Mouse (Mus musculus) stomach, embryonic 16.5 days (tissue): ENCODE measurements around the gene Ubr4. TPM values are rescaled to one million over a fixed set of nuclear protein-coding genes. Genes with fewer than 3 reads are reported as not detected.

Experiments used
- ATAC-seq: fragments of 200-750 bp; cut with Nextera tagmentation; 2 replicates; pipeline ENCODE4 v1.8.0; 2017; ENCODE audit warnings: moderate number of reproducible peaks, moderate TSS enrichment; ENCODE audit not compliant: insufficient read depth, low FRiP score
- H3K27ac ChIP-seq: fragments of 300-500 bp; sonication (generic); 2 replicates; pipeline ENCODE4 v1.5.1; 2014; ENCODE audit warnings: low read length
- H3K27me3 ChIP-seq: fragments of 300-500 bp; sonication (generic); 2 replicates; pipeline ENCODE4 v1.6.1; 2014; ENCODE audit warnings: low read length, control low read depth, mixed read lengths; ENCODE audit not compliant: control insufficient read depth, insufficient read depth
- H3K36me3 ChIP-seq: fragments of 300-500 bp; sonication (generic); 2 replicates; pipeline ENCODE4 v1.6.1; 2014; ENCODE audit warnings: low read length; ENCODE audit not compliant: control insufficient read depth, insufficient read depth
- H3K4me1 ChIP-seq: fragments of 300-500 bp; sonication (generic); 2 replicates; pipeline ENCODE4 v1.6.1; 2014; ENCODE audit warnings: low read length, control low read depth, mixed read lengths; ENCODE audit not compliant: control insufficient read depth, insufficient read depth
- H3K4me2 ChIP-seq: fragments of 300-500 bp; sonication (generic); 2 replicates; pipeline ENCODE4 v1.6.1; 2014; ENCODE audit warnings: low read depth, low read length, mixed read lengths
- H3K4me3 ChIP-seq: fragments of 300-500 bp; sonication (generic); replicated peaks from 2 replicates; pipeline ENCODE4 v1.5.1; 2014; ENCODE audit warnings: mild to moderate bottlenecking, low read length
- H3K9ac ChIP-seq: fragments of 300-500 bp; sonication (generic); 2 replicates; pipeline ENCODE4 v1.6.1; 2014; ENCODE audit warnings: low read length
- H3K9me3 ChIP-seq: fragments of 300-500 bp; sonication (generic); replicated peaks from 2 replicates; pipeline ENCODE4 v1.6.1; 2016; ENCODE audit warnings: low read length, control low read depth; ENCODE audit not compliant: control insufficient read depth
- WGBS: fragments of 180-500 bp; shearing (Covaris S2); extraction: QIAGEN DNeasy Blood & Tissue Kit; methylation state at CpG from one replicate; pipeline ENCODE4 v1.1.7; 2014; 5-methylcytosine and 5-hydroxymethylcytosine counted together
- polyA plus RNA-seq: library from polyadenylated mRNA; unstranded; fragments of >200 nt; fragmentation: Nextera tagmentation; extraction: Ambion mirVana; gene quantifications from 2 replicates; pipeline ENCODE4 v1.2.1, GENCODE M21; 2015

Gene Ubr4
- polyA plus RNA-seq, 1 experiment from 2014 or later = 59.9 TPM

DNA sequence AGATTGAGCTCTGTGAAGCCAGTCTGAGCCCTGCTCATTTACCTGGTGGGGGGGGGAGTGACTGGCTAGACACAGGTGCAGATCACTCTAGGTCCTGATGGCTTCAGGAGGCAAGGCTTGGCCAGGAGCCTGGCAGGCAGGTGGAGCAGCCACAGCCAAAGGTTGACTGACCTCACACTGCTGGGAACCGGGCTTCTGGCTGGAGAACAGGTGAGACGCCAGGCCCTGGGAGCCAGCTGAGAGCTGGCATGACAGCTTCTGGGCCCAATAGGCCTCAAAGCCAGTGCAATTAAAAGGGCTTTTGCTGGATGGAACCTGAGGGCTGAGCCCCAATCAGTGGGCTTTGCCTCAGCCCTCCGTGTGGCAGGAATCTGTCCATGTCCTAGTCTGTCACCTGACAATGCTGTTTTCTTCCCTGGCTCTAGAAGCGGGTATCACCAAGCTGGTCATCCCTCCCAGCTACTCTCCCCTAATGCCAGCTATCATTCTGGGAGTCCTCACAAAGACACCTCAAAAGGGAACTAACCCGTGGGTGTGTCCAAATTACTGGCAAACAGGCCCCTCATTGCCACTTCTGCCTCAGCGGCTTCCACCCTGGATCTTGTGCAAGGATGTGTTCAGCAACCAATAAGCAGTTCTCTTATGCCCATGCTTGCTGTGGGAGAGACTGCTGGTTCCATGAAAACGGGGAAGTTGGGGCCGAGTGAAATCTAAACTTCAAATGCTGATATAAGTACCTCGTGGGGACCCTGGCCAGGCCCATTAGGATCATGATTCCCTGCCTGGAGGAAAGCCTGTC is 141.0 kb downstream of the Ubr4 start:
- no peak overlapping the region for H3K4me3 ChIP-seq
- WGBS = 66% methylated on average over 9 of the region's 9 CpGs
- no peak overlapping the region for H3K4me2 ChIP-seq
- H3K9me3 ChIP-seq = no peaks in the 10 kb centered on the region
- ATAC-seq = no peak
- no peak overlapping the region; the same call in 1 of the 2 replicates for H3K9ac ChIP-seq
- H3K36me3 ChIP-seq = peaks cover 14% of the 10 kb centered on the region; the same call in 1 of the 2 replicates
- H3K4me1 ChIP-seq = 0 out of 2 replicates have a peak, but pooled peaks cover 4% of the 10 kb centered on the region
- peak overlapping the region; percentile 46 for H3K27ac ChIP-seq
- no peaks in the 10 kb centered on the region for H3K27me3 ChIP-seq

GRCm38 (mm10) chr4:139500814-139501213 is 148.4 kb downstream of the Ubr4 start:
- ATAC-seq = no peak
- Histone ChIP-seq H3K4me2 (no peak overlapping the region), H3K4me3 (no peak overlapping the region), H3K27me3 (no peaks in the 10 kb centered on the region), H3K9ac (0 out of 2 replicates have a peak overlapping the region, but pooled peaks have one; percentile 38), H3K9me3 (peaks cover 8% of the 10 kb centered on the region; the same call in 1 of the 2 replicates), H3K36me3 (no peaks in the 10 kb centered on the region), H3K27ac (no peak overlapping the region), H3K4me1 (no peaks in the 10 kb centered on the region)
- 60% methylated on average over 14 of the region's 14 CpGs for WGBS

DNA sequence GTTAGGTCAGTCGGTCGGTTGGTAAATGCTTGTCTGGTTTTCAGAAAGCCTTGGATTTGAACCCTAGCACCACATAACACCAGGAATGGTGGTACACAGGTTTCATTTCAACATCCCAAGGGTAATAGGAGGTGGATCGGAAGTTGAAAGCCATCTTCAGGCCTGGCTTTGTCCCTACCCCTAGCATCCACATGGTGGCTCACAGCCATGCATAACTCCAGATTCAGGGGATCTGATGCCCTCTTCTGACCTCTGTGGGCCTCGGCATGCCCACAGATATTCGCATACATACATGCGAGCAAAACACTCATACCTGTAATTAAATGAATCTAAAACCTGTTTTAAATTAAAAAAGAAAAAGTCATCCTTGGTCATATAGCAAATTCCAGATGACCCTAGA is 149.3 kb downstream of the Ubr4 start:
- ATAC-seq = no peak
- Histone ChIP-seq H3K9ac (no peak overlapping the region), H3K27me3 (no peaks in the 10 kb centered on the region), H3K27ac (no peak overlapping the region), H3K4me1 (no peaks in the 10 kb centered on the region), H3K36me3 (no peaks in the 10 kb centered on the region), H3K4me3 (no peak overlapping the region), H3K9me3 (peaks cover 8% of the 10 kb centered on the region; the same call in 1 of the 2 replicates), H3K4me2 (no peak overlapping the region)
- WGBS = 77% methylated on average over 6 of the region's 6 CpGs

DNA sequence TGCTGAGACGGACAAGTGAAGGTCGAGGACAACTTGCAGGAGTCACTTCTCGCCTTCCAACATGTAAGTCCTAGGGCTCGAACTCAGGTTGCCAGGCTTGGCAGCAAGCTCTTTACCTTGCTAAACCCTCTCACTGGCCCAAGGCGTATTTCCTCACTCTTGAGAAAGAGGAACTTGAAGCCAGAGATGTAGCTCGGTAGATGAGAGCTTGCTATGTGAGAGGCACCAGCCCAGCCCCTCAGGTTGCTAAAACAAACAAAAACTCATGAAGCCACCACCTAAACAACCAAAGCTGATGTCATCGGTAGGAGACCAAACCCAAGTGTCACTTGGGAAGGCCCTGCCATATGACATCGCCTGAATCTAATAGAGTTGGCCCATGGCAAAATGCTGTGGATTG is 151.5 kb downstream of the Ubr4 start:
- Histone ChIP-seq H3K36me3 (no peaks in the 10 kb centered on the region), H3K9ac (no peak overlapping the region), H3K9me3 (peaks cover 8% of the 10 kb centered on the region; the same call in 1 of the 2 replicates), H3K4me3 (no peak overlapping the region), H3K27me3 (no peaks in the 10 kb centered on the region), H3K27ac (no peak overlapping the region), H3K4me1 (no peaks in the 10 kb centered on the region), H3K4me2 (no peak overlapping the region)
- no peak for ATAC-seq
- 84% methylated on average over 8 of the region's 8 CpGs for WGBS

DNA sequence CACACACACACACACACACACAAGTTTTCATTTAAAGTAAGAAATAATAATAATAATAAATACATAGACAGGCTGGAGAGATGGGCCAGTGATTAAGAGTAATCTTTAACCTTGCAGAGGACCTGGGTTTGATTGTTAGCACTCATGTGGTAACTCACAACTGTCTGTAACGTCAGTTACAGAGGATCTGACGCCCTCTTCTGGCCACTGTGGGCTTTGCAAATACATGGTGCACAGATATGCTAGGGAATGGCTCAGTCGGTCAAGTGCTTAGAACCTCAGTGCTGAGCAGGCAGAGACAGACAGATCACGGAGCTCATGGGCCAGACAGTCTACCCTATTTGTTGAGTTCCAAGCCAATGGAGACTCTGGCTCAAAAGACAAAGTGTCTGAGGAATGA is 153.3 kb downstream of the Ubr4 start:
- no peak overlapping the region for H3K4me3 ChIP-seq
- no peak for ATAC-seq
- H3K27ac ChIP-seq = no peak overlapping the region
- WGBS = 73% methylated on average over 4 of the region's 4 CpGs
- no peaks in the 10 kb centered on the region for H3K36me3 ChIP-seq
- no peaks in the 10 kb centered on the region for H3K27me3 ChIP-seq
- peaks cover 8% of the 10 kb centered on the region; the same call in 1 of the 2 replicates for H3K9me3 ChIP-seq
- H3K4me2 ChIP-seq = no peak overlapping the region
- no peak overlapping the region for H3K9ac ChIP-seq
- H3K4me1 ChIP-seq = no peaks in the 10 kb centered on the region

DNA sequence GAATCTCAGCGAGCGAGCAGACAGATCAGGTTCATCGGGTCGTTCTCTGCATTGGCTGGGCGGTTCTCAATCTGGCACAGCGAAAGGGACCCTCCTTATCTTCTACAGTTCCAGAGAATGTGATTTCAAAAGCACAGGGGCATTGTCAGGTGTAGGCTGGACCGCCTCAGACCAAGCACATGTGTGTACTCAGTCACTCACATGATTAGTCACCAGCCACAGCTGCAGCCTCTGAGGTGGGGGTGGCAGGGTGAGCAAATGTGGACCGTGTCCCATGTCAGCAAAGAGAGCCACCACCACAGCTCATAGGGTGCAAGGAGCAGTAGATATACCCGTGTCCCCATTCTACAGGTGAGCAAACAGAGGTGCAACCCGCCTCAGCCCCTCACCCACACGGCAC is 154.3 kb downstream of the Ubr4 start:
- H3K9ac ChIP-seq = no peak overlapping the region
- ATAC-seq = peak; percentile 79; the same call in 1 of the 2 replicates
- no peaks in the 10 kb centered on the region for H3K36me3 ChIP-seq
- no peak overlapping the region for H3K27ac ChIP-seq
- no peak overlapping the region for H3K4me2 ChIP-seq
- no peaks in the 10 kb centered on the region for H3K27me3 ChIP-seq
- no peak overlapping the region for H3K4me3 ChIP-seq
- no peaks in the 10 kb centered on the region for H3K4me1 ChIP-seq
- H3K9me3 ChIP-seq = peaks cover 8% of the 10 kb centered on the region; the same call in 1 of the 2 replicates
- 78% methylated on average over 11 of the region's 11 CpGs for WGBS

GRCm38 (mm10) chr4:139509069-139509468 is 156.7 kb downstream of the Ubr4 start:
- H3K4me2 ChIP-seq = no peak overlapping the region
- no peaks in the 10 kb centered on the region for H3K4me1 ChIP-seq
- H3K9ac ChIP-seq = no peak overlapping the region
- ATAC-seq = no peak; the same call in 1 of the 2 replicates
- no peak overlapping the region for H3K27ac ChIP-seq
- no peaks in the 10 kb centered on the region for H3K36me3 ChIP-seq
- peaks cover 8% of the 10 kb centered on the region; the same call in 1 of the 2 replicates for H3K9me3 ChIP-seq
- no peak overlapping the region for H3K4me3 ChIP-seq
- H3K27me3 ChIP-seq = no peaks in the 10 kb centered on the region
- WGBS = 73% methylated on average over 2 of the region's 2 CpGs

- H3K36me3 ChIP-seq = no peaks in the 10 kb centered on the region
- no peak overlapping the region for H3K4me2 ChIP-seq
- H3K4me1 ChIP-seq = no peaks in the 10 kb centered on the region
- H3K27ac ChIP-seq = no peak overlapping the region
- no peaks in the 10 kb centered on the region for H3K27me3 ChIP-seq
- 72% methylated on average over 2 of the region's 2 CpGs for WGBS
- H3K4me3 ChIP-seq = no peak overlapping the region
- H3K9me3 ChIP-seq = no peaks in the 10 kb centered on the region
- ATAC-seq = no peak
- H3K9ac ChIP-seq = no peak overlapping the region
These were observed 159.1 kb downstream of the Ubr4 start for GRCm38 (mm10) chr4:139511557-139511956.

DNA sequence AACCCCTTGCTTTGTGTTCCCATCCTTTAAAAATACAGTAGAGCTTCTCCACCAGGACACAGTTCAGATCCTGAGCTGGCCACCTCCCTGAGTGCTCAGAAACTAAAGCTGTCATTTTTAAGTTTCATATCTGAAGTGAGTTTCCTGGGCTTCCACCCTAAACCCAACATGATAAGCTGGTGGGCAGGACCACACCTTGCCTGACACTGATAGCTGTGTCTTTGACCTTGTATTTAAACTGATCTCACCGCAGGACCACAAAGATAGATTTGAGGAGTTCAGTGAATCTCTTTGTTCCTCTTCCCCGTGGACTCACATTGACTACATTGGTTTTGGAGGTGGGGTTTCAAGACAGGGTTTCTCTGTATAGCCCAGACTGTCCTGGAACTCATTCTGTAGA is 160.6 kb downstream of the Ubr4 start:
- no peaks in the 10 kb centered on the region for H3K4me1 ChIP-seq

More for the DNA sequence above, 160.6 kb downstream of the Ubr4 start:
- H3K4me2 ChIP-seq = no peak overlapping the region
- no peak overlapping the region for H3K9ac ChIP-seq
- WGBS = 76% methylated on average over 2 of the region's 2 CpGs
- no peak overlapping the region for H3K4me3 ChIP-seq
- no peak for ATAC-seq
- no peaks in the 10 kb centered on the region for H3K9me3 ChIP-seq
- no peak overlapping the region for H3K27ac ChIP-seq
- no peaks in the 10 kb centered on the region for H3K36me3 ChIP-seq
- no peaks in the 10 kb centered on the region for H3K27me3 ChIP-seq
